Mouse (Mus musculus): ENCODE results near the gene Acot8. TPM values are rescaled to one million over a fixed set of nuclear protein-coding genes. Genes with fewer than 3 reads are reported as not detected.

The Acot8 gene
- polyA plus RNA-seq, 3 experiments from 2014 or later = 34.5 to 45.6 (median 39.3) TPM

GRCm38 (mm10) chr2:164806614-164807013, 1.9 kb upstream of the Acot8 start:
- ATAC-seq = no peak

- peak; percentile 11 for ATAC-seq
Measured at GRCm38 (mm10) chr2:164805332-164805718, 643 bp upstream of the Acot8 start.

- ATAC-seq = no peak
Measured at GRCm38 (mm10) chr2:164803921-164804313, 765 bp downstream of the Acot8 start.

- no peak for ATAC-seq
Measured at GRCm38 (mm10) chr2:164803201-164803920, 1.3 kb downstream of the Acot8 start.

- ATAC-seq = no peak
Measured at GRCm38 (mm10) chr2:164800252-164801004, 4.3 kb downstream of the Acot8 start.

- peak; percentile 41 for ATAC-seq
Measured at GRCm38 (mm10) chr2:164798554-164798953, 6.1 kb downstream of the Acot8 start.

- ATAC-seq = no peak
Measured at GRCm38 (mm10) chr2:164795868-164796267, 8.8 kb downstream of the Acot8 start.

GRCm38 (mm10) chr2:164794293-164794692, 10.4 kb downstream of the Acot8 start:
- ATAC-seq = peak; percentile 65

GRCm38 (mm10) chr2:164793772-164794171, 10.9 kb downstream of the Acot8 start:
- peak; percentile 27 for ATAC-seq

- peak; percentile 60 for ATAC-seq
Measured at GRCm38 (mm10) chr2:164793236-164793635, 11.4 kb downstream of the Acot8 start.

GRCm38 (mm10) chr2:164792400-164793190, 12.1 kb downstream of the Acot8 start:
- no peak for ATAC-seq

GRCm38 (mm10) chr2:164791841-164792261, 12.8 kb downstream of the Acot8 start:
- no peak for ATAC-seq

GRCm38 (mm10) chr2:164790451-164790850, 14.2 kb downstream of the Acot8 start:
- no peak for ATAC-seq

- ATAC-seq = no peak
Measured at GRCm38 (mm10) chr2:164788411-164788810, 16.3 kb downstream of the Acot8 start.

GRCm38 (mm10) chr2:164787779-164788178, 16.9 kb downstream of the Acot8 start:
- no peak for ATAC-seq

GRCm38 (mm10) chr2:164787032-164787431, 17.6 kb downstream of the Acot8 start:
- no peak for ATAC-seq

- ATAC-seq = no peak
Measured at GRCm38 (mm10) chr2:164786388-164786885, 18.2 kb downstream of the Acot8 start.

GRCm38 (mm10) chr2:164785481-164786387, 18.9 kb downstream of the Acot8 start, which contains the start of gene Snx21:
TSS of gene Snx21 (plus strand) at chr2:164785823.
- ATAC-seq = peak; percentile 79

GRCm38 (mm10) chr2:164784869-164785420, 19.7 kb downstream of the Acot8 start:
- ATAC-seq = no peak

GRCm38 (mm10) chr2:164783926-164784581, 20.6 kb downstream of the Acot8 start:
- ATAC-seq = no peak

GRCm38 (mm10) chr2:164781876-164782275, 22.8 kb downstream of the Acot8 start:
- ATAC-seq = no peak

Measured in inflammation-experienced regulatory T-cells, adult 6 months (primary cell).